Mouse (Mus musculus): ENCODE data around the gene Edf1. TPM values are rescaled to one million over a fixed set of nuclear protein-coding genes. Genes with fewer than 3 reads are reported as not detected.

Edf1 gene
- total and polyA plus RNA-seq, 3 experiments: 110 to 222 (median 211) TPM

DNA sequence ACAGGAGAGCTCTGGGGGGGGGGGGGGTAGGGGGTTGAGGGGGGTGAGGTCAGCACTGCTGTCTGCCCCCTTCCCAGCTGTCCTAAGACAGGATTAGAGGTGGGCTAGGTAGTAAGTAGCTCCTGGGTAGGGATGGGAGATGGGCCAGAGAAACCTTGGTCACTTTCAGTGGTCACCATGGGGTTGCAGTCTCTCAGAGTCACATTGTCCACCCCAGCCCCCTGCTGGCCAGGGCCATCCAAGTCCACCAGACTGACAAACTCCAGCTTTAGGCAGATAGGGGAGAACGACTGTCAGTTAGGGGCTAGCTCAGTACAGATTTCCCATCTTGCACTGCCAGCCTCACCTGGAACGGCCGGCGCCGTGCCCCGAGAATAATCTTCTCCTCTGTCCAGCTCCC lies 8.9 kb downstream of the Edf1 start:
- H3K27me3 ChIP-seq (ENCODE audit: control insufficient read depth, insufficient read depth, low read length): no peaks in the 10 kb centered on the region
- no peaks in the 10 kb centered on the region for H3K79me2 ChIP-seq (replicated peaks; ENCODE audit: control insufficient read depth, insufficient read depth, low read length)
- H3K27ac ChIP-seq: no peak overlapping the region
- WGBS: 78% methylated on average over 6 of the region's 6 CpGs
- peak in 1 of 2 experiments; percentile 18 for DNase-seq
- H3K4me1 ChIP-seq (ENCODE audit: control insufficient read depth, insufficient read depth, low read length): no peaks in the 10 kb centered on the region
- intact Hi-C loops (cut with DNase I): no loop called here
- no peaks in the 10 kb centered on the region for H3K36me3 ChIP-seq (ENCODE audit: control insufficient read depth, insufficient read depth, low read length)
- H3K4me3 ChIP-seq: no peak overlapping the region
- no peak overlapping the region for H3K9ac ChIP-seq (ENCODE audit: low read depth, low read length)
- no peak for TF ChIP-seq EP300 (IDR thresholded peaks at IDR 0.05; ENCODE audit: insufficient read depth, low read depth, low read length)
- TF ChIP-seq CTCF (IDR thresholded peaks at IDR 0.05): peak; percentile 24

DNA sequence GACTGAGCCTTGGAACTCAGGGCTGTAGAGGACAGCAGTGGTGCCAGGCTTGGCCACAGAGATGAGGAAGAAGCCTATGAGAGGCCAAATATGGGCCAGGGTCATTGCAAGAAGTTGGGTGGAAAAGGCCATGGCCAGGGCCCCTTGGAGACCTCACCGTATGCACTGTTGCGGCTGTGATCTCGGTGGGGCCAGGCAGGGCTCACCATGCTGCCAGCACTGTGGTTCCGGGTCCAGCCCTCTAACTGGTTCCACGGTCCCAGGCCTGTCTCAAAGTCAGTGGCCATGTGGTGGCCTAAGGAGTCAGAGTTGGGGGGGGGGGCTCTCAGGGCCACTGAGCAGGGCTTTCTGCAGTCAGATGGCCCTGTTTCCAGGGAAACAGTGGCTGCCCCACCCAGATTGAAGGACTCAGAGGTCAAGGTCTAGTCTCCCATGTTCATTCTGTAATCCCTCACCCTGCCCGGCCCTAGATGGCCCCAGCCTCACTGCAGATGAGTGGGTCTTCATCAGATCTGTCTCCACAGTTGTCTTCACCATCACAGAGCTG lies 10.9 kb downstream of the Edf1 start:
- Histone ChIP-seq H3K27ac (no peak overlapping the region), H3K79me2 (replicated peaks; ENCODE audit: control insufficient read depth, insufficient read depth, low read length) (no peaks in the 10 kb centered on the region), H3K9ac (ENCODE audit: low read depth, low read length) (no peak overlapping the region), H3K4me1 (ENCODE audit: control insufficient read depth, insufficient read depth, low read length) (no peaks in the 10 kb centered on the region), H3K27me3 (ENCODE audit: control insufficient read depth, insufficient read depth, low read length) (no peaks in the 10 kb centered on the region), H3K4me3 (no peak overlapping the region), H3K36me3 (ENCODE audit: control insufficient read depth, insufficient read depth, low read length) (no peaks in the 10 kb centered on the region)
- WGBS: 88% methylated on average over 6 of the region's 6 CpGs
- intact Hi-C loops (cut with DNase I): no loop called here
- DNase-seq: no peak
- no peak for TF ChIP-seq EP300 (IDR thresholded peaks at IDR 0.05; ENCODE audit: insufficient read depth, low read depth, low read length)
- no peak for TF ChIP-seq POLR2A (IDR thresholded peaks at IDR 0.05; ENCODE audit: insufficient read depth, low read depth, low read length)
- no peak for TF ChIP-seq CTCF (IDR thresholded peaks at IDR 0.05)

DNA sequence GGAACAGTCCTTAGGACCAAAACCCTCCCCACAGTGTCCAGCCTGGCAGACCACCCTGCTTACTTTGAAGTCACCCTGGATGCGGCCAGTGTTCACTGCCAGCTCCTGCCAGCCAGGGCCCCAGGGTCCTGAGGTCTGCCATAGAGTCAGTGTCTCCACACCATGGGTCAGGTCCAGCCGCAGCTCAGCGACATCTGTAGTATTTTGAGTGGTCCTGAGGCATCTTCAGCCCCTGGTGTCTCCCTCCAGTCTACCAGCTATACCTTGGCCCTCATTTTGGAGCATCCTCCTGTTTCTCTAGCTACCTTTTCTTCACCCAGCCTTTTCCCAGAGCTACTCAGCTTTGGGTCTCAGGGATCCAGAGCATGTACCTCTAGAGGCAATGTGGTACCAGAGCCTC lies 11.7 kb downstream of the Edf1 start:
- 90% methylated on average over 3 of the region's 3 CpGs for WGBS
- no peak for DNase-seq
- H3K4me3 ChIP-seq: no peak overlapping the region
- H3K27me3 ChIP-seq (ENCODE audit: control insufficient read depth, insufficient read depth, low read length): no peaks in the 10 kb centered on the region
- TF ChIP-seq POLR2A (IDR thresholded peaks at IDR 0.05; ENCODE audit: insufficient read depth, low read depth, low read length): no peak
- no peak for TF ChIP-seq CTCF (IDR thresholded peaks at IDR 0.05)
- TF ChIP-seq EP300 (IDR thresholded peaks at IDR 0.05; ENCODE audit: insufficient read depth, low read depth, low read length): no peak
- intact Hi-C loops (cut with DNase I): no loop called here
- no peaks in the 10 kb centered on the region for H3K79me2 ChIP-seq (replicated peaks; ENCODE audit: control insufficient read depth, insufficient read depth, low read length)
- no peaks in the 10 kb centered on the region for H3K36me3 ChIP-seq (ENCODE audit: control insufficient read depth, insufficient read depth, low read length)
- H3K4me1 ChIP-seq (ENCODE audit: control insufficient read depth, insufficient read depth, low read length): no peaks in the 10 kb centered on the region
- H3K27ac ChIP-seq: no peak overlapping the region
- H3K9ac ChIP-seq (ENCODE audit: low read depth, low read length): no peak overlapping the region

DNA sequence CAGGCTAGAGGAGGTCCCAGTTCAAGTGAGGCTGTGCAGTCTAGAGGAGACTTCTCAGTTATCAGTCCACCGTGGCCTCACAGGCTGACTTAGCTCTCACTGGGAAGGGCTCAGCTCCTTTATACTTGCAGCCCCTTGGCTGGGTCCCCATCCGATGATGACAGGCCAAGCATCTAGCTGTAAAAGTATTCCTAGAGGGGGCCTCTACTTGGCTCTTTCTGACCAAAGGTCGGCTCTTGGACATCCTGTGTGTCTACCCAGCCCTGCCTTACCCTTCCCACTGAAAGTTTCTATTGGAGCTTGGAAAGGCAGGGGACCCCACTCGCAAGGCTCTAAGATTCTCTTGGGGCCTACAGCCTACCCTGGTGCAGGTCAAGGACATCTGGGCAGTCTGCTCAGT lies 13.6 kb downstream of the Edf1 start:
- 72% methylated on average over 4 of the region's 4 CpGs for WGBS
- no peaks in the 10 kb centered on the region for H3K79me2 ChIP-seq (replicated peaks; ENCODE audit: control insufficient read depth, insufficient read depth, low read length)
- intact Hi-C loops (cut with DNase I): no loop called here
- H3K27ac ChIP-seq: no peak overlapping the region
- no peak overlapping the region for H3K4me3 ChIP-seq
- peaks cover 1% of the 10 kb centered on the region for H3K4me1 ChIP-seq (ENCODE audit: control insufficient read depth, insufficient read depth, low read length)
- H3K27me3 ChIP-seq (ENCODE audit: control insufficient read depth, insufficient read depth, low read length): no peaks in the 10 kb centered on the region
- no peak for TF ChIP-seq POLR2A (IDR thresholded peaks at IDR 0.05; ENCODE audit: insufficient read depth, low read depth, low read length)
- TF ChIP-seq EP300 (IDR thresholded peaks at IDR 0.05; ENCODE audit: insufficient read depth, low read depth, low read length): no peak
- TF ChIP-seq CTCF (IDR thresholded peaks at IDR 0.05): no peak
- no peak overlapping the region for H3K9ac ChIP-seq (ENCODE audit: low read depth, low read length)
- peak in 1 of 2 experiments; percentile 14 for DNase-seq
- no peaks in the 10 kb centered on the region for H3K36me3 ChIP-seq (ENCODE audit: control insufficient read depth, insufficient read depth, low read length)

DNA sequence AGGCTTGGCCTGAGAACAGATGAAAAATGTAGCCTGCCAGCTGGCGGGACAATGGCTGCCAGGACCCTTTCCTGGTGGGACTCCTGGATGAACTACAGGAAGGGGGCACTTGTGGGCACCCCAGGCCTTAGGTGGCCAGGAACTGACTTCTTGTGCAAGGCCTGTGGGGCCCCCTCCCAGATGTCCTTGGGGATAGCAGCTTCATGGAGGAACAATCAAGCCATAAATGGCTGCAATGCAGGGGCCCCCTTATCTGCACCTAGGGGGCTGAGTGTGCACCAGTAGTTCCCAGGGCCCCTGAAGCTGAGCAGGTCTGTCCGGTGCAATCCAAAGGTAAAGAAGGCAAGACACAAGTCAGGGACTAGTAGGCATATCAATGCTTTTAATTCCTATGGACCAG lies 15.4 kb downstream of the Edf1 start:
- Histone ChIP-seq H3K4me1 (ENCODE audit: control insufficient read depth, insufficient read depth, low read length) (peaks cover 1% of the 10 kb centered on the region), H3K36me3 (ENCODE audit: control insufficient read depth, insufficient read depth, low read length) (no peaks in the 10 kb centered on the region), H3K79me2 (replicated peaks; ENCODE audit: control insufficient read depth, insufficient read depth, low read length) (no peaks in the 10 kb centered on the region), H3K27me3 (ENCODE audit: control insufficient read depth, insufficient read depth, low read length) (peaks cover 10% of the 10 kb centered on the region), H3K27ac (no peak overlapping the region), H3K4me3 (no peak overlapping the region), H3K9ac (ENCODE audit: low read depth, low read length) (no peak overlapping the region)
- peak in 1 of 2 experiments; percentile 15 for DNase-seq
- no peak for TF ChIP-seq EP300 (IDR thresholded peaks at IDR 0.05; ENCODE audit: insufficient read depth, low read depth, low read length)
- WGBS: 84% methylated on average over 2 of the region's 2 CpGs
- intact Hi-C loops (cut with DNase I): no loop called here

DNA sequence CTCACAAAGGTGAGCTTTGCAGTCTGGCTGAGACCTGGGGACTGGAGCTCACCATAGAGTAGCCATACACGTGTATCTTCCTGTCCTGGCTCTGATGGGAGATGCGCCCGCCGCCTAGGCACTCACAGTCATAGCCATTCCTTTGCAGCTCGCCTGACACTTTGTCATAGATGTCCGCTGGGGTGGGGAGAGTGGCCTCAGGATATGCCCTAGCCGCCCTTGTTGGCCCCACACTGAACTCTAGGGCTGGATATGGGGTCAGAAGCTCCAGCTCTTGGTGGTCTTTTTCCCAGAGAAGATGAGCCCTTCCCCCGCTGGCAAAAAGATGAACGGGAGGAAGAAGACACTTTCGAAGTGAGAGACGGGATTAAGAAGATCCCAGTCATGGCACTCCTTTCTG lies 16.5 kb downstream of the Edf1 start:
- 11% methylated on average over 11 of the region's 11 CpGs for WGBS

More for the DNA sequence above, 16.5 kb downstream of the Edf1 start:
- H3K79me2 ChIP-seq (replicated peaks; ENCODE audit: control insufficient read depth, insufficient read depth, low read length): no peaks in the 10 kb centered on the region
- peak overlapping the region; percentile 88 for H3K4me3 ChIP-seq
- H3K4me1 ChIP-seq (ENCODE audit: control insufficient read depth, insufficient read depth, low read length): peaks cover 1% of the 10 kb centered on the region
- DNase-seq: peak in 1 of 2 experiments; percentile 31
- no peaks in the 10 kb centered on the region for H3K36me3 ChIP-seq (ENCODE audit: control insufficient read depth, insufficient read depth, low read length)
- H3K9ac ChIP-seq (ENCODE audit: low read depth, low read length): peak overlapping the region; percentile 88
- H3K27me3 ChIP-seq (ENCODE audit: control insufficient read depth, insufficient read depth, low read length): peaks cover 19% of the 10 kb centered on the region
- no peak for TF ChIP-seq POLR2A (IDR thresholded peaks at IDR 0.05; ENCODE audit: insufficient read depth, low read depth, low read length)
- intact Hi-C loops (cut with DNase I): no loop called here
- peak overlapping the region; percentile 98 for H3K27ac ChIP-seq
